Mouse (Mus musculus) cortical plate, adult 2 months (tissue): ENCODE data around the gene Arhgap24.

Experiments
- CTCF ChIP-seq: fragments of 200-500 bp; IDR thresholded peaks from 2 replicates; pipeline ENCODE4 v1.5.1; 2011; ENCODE audit warnings: mild to moderate bottlenecking, control low read depth, low read length; ENCODE audit not compliant: insufficient read depth; ENCODE audit errors: extremely low read depth
- POLR2A ChIP-seq: fragments of 200-500 bp; IDR thresholded peaks from 2 replicates; pipeline ENCODE4 v1.6.1; 2011; ENCODE audit warnings: mild to moderate bottlenecking, low read length, control low read depth; ENCODE audit not compliant: insufficient read depth; ENCODE audit errors: extremely low read depth

DNA sequence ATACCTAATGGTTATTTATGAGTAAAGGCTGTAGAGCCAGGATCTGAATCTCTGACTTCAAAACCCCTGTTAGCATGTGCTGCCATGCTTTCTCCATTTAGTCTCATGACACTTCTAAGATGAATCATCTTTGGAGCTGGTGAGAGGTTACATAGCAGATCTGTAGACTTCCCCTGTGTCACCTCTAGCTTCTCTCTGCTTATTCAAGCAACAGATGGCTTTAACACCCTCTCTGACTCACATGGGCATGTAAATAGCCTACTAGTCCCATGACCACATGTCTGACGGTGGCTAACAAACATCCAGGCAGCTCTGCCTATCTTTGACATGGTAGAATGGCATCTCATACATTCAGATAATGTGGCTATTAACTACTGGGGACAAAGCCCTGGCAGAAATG lies 39.3 kb downstream of the Arhgap24 start:
- no peak for TF ChIP-seq CTCF
- TF ChIP-seq POLR2A = no peak
